Mouse (Mus musculus) fat pad, adult 2 months (tissue): ENCODE results near the gene AC129217.1.

ENCODE experiments used
- DNase-seq: peaks from one replicate; pipeline ENCODE4 v3.0.0-alpha.2; 2011; ENCODE audit warnings: low read depth, low spot score; ENCODE audit errors: extremely low read depth

The AC129217.1 gene

GRCm38 (mm10) chr19:8829660-8830059, at the start of gene AC129217.1:
Gene AC129217.1, plus strand, starts transcription at chr19:8829773.
- no peak for DNase-seq

DNA sequence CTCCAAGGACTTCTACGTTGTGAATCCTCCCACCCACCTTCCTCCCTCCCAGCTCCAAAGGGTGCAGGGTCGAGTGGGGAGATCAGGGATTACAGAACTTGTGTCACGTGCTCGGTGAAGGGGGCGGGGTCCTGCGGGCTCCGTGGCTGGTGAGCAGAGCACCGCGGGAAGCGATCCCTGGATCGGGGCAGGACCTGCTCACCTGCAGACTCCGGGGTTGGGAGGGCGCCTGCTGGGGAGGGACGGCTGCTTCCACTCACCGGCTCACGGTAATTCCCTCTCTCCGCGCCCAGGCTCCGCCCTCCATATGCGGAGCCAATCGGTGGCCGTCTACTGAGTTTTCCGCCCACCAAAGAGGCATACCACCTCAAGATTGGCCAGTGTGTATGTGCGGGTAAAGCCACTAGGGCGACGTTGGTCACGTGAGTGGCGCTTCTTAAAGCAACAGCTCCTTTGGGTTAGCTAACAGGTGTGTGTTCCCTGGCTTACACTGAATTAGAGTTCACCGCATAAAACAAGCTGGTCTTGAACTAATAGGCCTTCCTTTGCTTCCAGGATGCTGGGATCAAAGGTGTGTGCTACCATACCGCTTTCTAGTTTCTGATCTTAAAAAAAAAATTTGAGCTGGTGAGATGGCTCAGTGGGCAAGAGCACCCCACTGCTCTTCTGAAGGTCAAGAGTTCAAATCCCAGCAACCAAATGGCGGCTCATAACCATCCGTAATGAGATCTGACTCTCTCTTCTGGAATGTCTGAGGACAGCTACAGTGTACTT, 43.4 kb upstream of the AC129217.1 start, which contains the start of gene Taf6l:
Gene Taf6l, minus strand, starts transcription at position 410 of the 774 bp plus-strand sequence.
- DNase-seq: peak; percentile 87

DNA sequence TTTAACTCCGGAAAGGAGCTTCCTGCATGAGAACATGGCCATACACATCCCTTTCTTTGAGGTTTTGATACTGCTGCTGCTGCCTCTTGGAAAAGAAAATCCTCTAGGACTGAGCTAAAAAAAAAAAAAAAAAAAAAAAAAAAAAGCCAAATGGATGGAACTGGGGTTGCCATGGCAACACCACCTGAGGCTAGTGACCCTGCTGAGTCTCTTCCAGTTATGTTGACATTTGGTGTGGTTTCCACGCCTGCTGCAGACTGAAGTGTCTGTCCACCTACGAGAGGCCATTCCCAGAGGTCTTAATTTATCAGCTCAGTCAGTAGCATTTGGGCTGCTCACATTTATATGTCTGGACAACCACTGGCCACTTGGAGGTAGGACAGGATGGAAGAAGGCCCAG, 41.1 kb upstream of the AC129217.1 start:
- no peak for DNase-seq

GRCm38 (mm10) chr19:8789171-8789570, 40.4 kb upstream of the AC129217.1 start:
- DNase-seq: no peak

- DNase-seq: no peak
These were observed 39.4 kb upstream of the AC129217.1 start for GRCm38 (mm10) chr19:8790171-8790570.

GRCm38 (mm10) chr19:8798264-8798946, 31.2 kb upstream of the AC129217.1 start, which contains the start of gene Polr2g:
Gene Polr2g, minus strand, starts transcription at chr19:8798577.
- DNase-seq: peak; percentile 62

DNA sequence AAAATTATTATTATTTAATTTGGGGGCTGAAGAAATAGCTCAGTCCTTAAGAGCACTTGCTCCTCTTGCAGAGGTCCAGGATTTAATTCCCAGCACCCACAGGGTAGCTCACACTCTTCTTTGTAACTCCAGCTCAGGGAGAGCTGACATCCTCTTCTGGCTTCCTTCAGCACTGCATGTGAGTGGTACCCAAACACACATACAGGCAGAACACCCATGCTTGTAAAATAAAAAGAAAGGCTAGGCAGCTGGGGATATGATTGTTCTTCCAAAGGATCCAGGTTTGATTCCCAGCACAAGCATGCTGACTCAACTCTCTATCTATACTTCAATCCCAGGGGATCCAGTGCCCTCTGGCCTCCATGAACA, 30.6 kb upstream of the AC129217.1 start:
- no peak for DNase-seq

DNA sequence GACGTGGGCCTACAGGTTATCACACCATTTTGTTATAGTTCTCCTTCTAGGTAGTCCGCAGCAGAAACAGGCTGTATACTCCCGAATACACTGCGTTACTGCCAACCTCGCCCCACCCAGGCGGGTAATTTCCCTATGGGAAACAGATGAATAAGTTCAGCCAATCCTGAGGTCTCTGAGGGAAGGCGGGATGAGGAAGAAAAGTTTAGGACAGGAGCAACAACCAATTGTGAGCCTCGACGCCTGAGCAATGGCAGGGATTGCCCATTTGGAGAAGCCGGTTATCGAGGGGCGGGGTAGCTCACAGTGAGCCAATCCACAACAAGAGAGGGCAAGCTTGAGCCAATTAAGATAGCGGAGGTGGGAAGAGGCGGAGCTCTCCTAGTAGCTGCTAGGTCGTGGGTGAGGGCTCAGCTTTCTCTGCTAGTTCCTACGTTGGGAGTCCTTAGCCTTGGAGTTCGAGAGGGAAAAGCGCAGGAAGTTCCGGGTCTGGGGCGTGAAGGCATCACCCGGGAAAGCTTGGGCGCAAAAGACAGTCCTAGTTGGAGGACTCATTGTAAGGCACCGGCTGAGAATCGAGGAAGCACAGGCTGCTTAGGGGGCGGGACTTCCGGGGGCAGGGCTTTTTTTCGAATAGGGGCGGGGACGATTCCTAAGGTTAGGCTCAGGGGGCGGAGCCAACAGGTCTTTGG, 27.3 kb upstream of the AC129217.1 start, which contains the start of gene Zbtb3:
Gene Zbtb3, plus strand, starts transcription at position 426 of the 692 bp plus-strand sequence.
- DNase-seq: peak; percentile 91

- DNase-seq: no peak
These were observed 26.3 kb upstream of the AC129217.1 start for GRCm38 (mm10) chr19:8803204-8803780.

DNA sequence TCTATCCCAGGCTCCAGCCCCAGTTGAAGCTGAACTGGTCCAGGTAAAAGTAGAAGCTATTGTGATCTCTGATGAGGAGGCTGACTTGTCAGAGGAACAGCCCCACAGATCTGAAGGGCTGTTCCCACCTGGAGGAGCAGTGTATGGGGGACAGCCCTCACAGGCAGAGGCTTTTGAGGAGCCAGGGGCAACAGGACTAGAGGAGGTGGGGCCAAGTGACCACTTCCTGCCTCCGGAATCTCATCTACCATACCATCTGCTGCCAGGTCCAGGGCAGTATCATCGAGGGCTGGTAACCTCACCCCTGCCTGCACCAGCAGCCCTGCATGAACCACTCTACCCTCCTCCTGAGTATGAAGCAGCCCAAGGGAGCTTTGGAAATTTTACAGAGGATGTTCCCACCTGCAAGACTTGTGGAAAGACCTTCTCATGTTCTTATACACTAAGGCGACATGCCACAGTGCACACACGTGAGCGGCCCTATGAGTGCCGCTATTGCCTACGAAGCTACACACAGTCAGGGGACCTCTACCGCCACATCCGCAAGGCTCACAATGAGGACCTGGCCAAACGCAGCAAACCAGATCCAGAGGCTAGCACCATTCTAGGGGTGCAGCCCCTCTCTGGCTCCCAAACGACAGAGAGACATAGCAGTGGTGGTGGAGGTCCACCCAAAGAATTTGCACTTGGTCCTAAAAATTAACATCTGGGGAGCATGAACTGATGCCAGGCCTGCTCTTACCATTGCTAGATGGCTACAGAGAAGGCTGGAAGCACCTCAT, 25.5 kb upstream of the AC129217.1 start:
- no peak for DNase-seq

GRCm38 (mm10) chr19:8806810-8807209, 22.8 kb upstream of the AC129217.1 start:
- no peak for DNase-seq

GRCm38 (mm10) chr19:8815812-8816211, 13.8 kb upstream of the AC129217.1 start:
- no peak for DNase-seq

DNA sequence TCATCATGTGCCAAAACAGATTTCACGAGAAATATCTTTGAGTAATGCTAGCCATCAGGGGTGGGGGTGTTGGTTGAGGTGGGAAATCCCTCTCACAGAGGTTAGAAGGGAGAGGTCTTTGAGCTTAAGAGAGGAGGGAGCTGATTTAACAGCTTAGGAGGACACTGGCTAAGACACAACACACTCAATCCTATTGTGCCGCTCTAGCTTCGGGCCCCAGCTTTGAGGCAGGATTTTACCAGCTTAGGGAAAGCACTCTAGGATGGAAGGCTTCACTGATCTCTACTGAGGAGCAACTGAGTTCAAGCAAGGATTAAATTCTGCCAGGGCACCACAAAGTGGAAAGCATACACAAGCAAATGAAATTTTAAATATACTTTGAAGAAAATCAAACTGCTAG, 12.6 kb upstream of the AC129217.1 start:
- no peak for DNase-seq

- DNase-seq: no peak
These were observed 11.2 kb upstream of the AC129217.1 start for GRCm38 (mm10) chr19:8818301-8818798.

GRCm38 (mm10) chr19:8818801-8819595, 10.6 kb upstream of the AC129217.1 start, which contains the start of gene Ttc9c:
Gene Ttc9c, minus strand, starts transcription at chr19:8819333.
- DNase-seq: peak; percentile 97

DNA sequence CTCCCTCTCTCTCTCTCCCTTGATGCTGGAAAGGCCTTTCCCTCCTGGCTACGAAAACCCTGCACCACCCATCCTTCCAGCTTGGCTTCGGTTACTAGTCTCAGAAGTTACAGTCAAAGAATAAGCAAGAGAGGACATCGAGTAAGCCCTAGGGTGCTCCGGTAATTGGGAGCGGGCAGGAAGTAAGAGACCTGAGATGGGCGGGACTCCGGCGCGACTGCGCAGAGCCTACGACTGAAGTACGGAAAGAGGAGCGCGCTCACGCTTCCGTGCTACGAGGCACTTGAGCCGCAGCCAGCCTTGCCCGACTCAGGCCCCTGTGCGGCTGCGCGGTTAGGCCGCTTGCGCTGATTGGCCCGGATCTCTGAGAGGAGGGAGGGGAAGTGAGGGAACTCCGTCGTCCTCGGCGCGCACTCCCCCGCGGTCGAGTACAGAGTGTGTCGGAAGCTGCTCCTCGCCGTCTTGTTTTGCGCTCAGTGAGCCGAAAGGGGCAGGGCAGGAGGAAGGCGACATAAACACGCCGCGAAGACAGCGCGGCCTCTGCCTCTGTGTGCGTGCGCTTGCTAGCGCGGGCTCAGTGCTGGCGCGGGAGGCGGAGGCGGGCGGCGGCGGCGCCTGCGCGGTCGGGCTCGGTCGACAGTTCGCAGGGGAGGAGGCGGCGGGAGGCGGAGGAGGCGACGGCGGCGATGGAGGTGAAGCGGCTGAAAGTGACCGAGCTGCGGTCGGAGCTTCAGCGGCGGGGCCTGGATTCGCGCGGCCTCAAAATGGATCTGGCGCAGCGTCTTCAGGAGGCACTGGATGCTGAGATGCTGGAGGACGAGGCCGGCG, 9.8 kb upstream of the AC129217.1 start, which contains the start of gene Hnrnpul2:
Gene Hnrnpul2, plus strand, starts transcription at position 415 of the 828 bp plus-strand sequence.
- peak; percentile 88 for DNase-seq

DNA sequence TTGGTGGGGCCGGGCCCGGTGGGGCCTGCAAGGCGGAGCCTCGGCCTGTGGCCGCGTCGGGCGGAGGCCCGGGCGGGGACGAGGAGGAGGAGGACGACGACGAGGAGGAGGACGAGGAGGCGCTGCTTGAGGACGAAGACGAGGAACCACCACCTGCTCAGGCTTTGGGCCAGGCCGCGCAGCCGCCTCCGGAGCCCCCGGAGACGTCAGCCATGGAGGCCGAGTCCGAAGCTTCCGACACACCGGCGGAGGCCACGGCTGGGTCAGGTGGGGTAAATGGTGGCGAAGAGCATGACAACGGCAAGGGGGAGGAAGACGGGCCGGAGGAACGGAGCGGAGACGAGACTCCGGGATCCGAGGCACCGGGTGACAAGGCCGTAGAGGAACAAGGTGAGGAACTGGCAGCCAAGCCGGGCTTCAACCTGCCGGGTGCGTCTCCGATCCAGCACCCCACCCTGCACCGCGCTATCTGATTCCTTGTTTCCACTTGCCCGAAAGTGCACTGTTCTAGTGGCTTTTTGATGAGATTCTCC, 9.1 kb upstream of the AC129217.1 start:
- no peak for DNase-seq

GRCm38 (mm10) chr19:8821146-8821545, 8.4 kb upstream of the AC129217.1 start:
- DNase-seq: no peak
